Mouse (Mus musculus) testis, adult 2 months (tissue): ENCODE results near the gene Soga1.

Experiments used
- CTCF ChIP-seq: fragments of 200-500 bp; IDR thresholded peaks from 2 replicates; pipeline ENCODE4 v1.5.1; 2012; ENCODE audit warnings: low read depth, mild to moderate bottlenecking, inconsistent platforms, low read length, moderate library complexity; ENCODE audit not compliant: control insufficient read depth, insufficient read depth, insufficient replicate concordance
- POLR2A ChIP-seq: fragments of 200-500 bp; IDR thresholded peaks from 2 replicates; pipeline ENCODE4 v1.6.1; 2012; ENCODE audit warnings: low read depth, mild to moderate bottlenecking, inconsistent platforms, low read length, moderate library complexity; ENCODE audit not compliant: control insufficient read depth

DNA sequence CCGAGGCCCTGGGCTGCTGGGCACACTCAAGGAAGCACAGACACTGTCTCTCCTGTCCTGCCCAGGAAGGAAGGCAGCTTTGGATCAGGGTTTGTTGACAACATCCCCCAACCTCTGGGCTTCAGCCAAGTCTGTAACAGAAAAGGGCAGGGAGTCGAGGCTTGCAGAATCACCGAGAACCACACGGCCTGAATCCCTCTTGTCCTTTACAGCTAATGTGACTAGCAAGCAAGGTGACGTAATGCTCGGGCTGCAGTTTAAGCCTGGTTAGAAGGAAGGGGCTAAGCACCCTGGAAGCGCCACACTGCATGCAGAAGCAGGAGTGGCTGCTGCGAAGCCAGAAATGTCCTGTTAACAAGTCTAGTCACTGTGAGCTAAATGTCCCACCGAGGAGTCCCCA lies 8.7 kb downstream of the Soga1 start:
- TF ChIP-seq POLR2A: no peak
- no peak for TF ChIP-seq CTCF
